Mouse (Mus musculus) adipocyte (in vitro differentiated cells): ENCODE data around the gene Gm6760.

ENCODE experiments used
- DNase-seq: peaks from one replicate; pipeline ENCODE4 v3.0.0-alpha.2; 2016; ENCODE audit warnings: low spot score

Gm6760 gene

GRCm38 (mm10) chrX:64152098-64152497 lies at the start of gene Gm6760:
Gene Gm6760 (minus strand): TSS chrX:64152198.
- no peak for DNase-seq

DNA sequence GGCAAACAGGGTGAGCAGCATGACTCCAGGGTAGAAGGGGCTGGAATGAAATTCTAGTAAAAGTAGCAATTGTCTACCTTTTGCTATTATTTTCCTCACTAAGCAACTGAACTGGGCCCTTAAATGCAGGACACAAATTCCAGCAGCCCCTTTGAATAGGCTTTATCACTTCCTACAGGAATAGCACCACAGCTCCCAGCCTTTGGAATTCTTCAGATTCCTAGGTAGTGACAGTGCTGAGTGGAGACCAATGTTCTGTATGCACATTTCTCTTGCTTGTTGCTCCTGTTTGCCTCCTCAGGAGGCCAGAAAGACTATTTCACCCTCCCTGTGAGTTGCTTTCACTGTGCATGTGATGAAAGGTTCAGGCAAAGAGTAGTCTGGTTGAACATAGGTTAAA lies 29.2 kb upstream of the Gm6760 start:
- DNase-seq = no peak

DNA sequence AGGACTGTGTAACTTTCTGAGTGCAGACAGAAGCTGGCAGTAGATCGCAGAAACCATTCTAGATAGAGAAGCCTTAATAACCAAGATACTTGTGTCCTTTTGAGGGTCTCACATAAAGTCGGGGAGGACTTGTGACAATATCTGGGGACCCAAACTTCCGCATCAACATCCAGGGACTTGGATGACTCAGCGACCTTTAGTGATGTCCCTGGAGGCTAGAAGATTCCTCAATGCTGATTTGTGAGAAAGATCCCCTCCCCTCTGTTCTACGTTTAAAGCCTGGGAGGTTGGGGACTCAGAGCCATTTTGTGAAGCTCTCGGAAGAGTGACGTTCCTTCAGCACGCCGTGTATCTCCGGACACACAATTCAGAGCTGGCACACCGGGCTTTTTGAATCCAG lies 21.2 kb upstream of the Gm6760 start, which contains the start of gene 3830417A13Rik:
TSS of gene 3830417A13Rik (plus strand) at position 301 of the 400 bp plus-strand sequence.
- DNase-seq = no peak
